Mouse (Mus musculus): Measurements from ENCODE around the gene Oscp1. TPM values are rescaled to one million over a fixed set of nuclear protein-coding genes. Genes with fewer than 3 reads are reported as not detected.

Oscp1 gene
- 0.92 TPM in 1 of 2 replicates, not detected in the other for polyA plus RNA-seq (2012; ENCODE audit: low replicate concordance)

DNA sequence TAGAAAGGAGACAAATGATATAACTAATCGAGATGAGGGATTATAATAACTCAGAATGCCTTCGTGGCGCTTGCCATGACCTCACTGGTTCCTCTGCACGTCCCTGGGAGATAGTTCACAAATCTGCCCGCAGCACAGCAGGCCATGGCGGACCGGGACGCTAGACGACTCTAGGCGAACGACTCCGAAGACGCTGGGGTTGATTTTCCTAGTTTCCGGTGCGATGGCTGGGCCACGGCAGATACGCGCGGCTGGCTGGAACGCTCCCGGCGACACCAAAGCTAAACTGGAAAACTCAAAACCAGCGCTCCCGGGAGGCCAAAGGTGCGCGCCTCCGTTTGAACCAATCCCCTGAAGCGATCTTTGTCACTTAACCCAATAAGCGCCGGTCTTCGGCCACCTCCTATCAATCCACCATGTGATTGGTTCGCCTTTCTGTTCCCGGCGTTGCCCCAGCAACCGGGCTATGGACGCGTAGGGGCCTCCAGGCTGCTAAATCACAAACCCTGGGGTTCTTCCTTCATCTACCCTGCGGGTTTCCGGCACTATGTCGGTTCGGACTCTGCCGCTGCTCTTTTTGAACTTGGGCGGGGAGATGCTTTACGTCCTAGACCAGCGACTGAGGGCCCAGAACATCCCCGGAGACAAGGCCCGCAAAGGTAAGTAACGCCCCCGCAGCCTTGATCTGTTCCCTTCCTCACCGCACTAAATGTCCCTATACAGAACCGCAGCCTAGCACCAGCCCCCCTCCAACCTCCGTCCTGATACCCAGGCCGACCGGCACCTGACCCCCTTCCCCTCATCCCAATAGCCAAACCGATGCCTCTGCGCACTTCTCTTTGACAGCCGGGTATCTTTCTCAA lies at the start of gene Oscp1:
Gene Oscp1, plus strand, starts transcription at position 432 of the 863 bp plus-strand sequence.

DNA sequence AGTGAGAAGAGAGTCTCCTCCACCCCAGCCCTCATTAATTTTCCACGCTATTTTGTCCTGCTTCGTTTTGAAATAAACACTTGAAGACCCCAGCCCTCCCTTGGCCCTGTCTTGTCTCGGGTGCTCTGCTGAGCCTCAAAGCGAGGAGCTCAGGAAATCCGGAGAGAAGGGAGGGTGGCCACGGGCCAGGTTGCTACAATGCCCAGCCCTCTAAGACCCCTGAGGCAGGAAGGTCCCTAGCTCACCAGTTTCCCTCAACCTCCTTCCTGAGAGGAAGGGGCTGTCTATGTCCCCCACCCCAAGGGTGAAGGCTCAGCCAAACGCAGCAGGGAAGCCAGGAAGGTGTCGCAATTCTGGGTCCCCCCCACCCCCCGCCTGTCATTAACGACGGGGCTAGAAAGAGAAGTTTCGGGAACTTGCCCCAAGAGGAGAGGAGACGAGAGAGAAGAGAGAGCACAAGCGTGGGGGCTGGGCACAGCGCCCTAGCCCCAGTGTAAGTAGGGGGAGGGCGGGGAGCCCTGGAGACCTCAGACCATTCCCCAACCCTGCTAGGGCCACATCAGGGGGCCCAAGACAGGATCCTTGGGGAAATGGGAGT lies 34.0 kb upstream of the Oscp1 start, which contains the start of gene Csf3r:
Gene Csf3r, plus strand, starts transcription at position 248 of the 598 bp plus-strand sequence.

GRCm38 (mm10) chr4:126046851-126047585 lies 11.3 kb upstream of the Oscp1 start, which contains the start of gene Mrps15:
Gene Mrps15 (plus strand): TSS chr4:126046925.

DNA sequence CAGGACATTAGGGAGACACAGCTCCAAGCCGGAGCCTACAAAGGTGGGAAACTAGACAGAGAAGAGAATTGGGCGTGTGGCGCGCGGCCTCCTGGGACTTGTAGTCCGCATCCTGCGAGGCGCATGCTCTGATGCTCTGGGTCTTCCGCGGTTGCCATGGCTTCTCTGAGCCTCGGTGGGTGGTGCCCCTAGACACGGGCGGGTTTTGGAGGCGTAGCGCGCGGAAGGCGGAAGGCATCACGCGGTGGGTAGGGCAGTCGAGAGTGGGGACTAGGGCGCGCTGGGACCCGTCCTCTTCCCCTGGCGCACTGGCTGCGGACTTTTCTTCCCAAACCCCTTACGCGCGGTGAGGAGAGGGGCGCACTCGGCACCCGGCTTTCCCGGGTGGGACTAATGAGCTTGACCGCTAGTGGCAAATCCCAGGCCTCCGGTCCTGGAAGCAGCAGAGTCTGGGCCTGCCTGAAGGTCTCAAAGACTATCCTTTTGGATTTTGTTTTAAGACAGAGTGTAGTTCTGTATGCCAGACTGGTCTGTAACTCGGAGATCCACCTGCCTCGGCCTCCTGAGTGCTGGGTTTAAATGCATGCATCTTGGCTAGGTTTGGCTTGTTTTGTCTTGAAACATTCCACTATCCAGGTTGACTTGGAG lies 38.2 kb downstream of the Oscp1 start, which contains the start of gene Lsm10:
Gene Lsm10, plus strand, starts transcription at position 160 of the 648 bp plus-strand sequence.

DNA sequence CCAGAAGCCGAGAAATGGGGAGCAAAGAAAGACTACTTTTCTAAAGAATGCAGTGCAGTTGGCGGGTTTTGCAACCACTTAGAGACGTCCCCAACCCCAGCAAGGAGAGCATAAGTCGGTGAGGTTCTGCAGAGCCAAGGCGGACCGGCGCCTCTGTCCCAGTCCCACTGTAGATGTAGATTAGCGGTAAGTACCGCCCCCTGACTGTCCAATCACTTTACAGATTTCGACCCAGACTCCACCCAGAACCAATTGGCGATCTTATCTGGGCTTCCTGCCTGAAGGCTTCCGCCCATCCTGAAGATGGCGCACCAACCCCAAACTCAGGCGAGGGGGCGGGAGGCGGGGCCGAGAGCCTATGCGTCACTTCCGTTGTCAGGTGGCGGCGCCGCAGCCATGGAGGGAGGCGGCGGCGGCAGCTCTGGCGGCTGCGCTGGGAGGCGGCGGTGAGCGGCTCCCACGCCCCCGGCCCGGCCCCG lies 45.3 kb downstream of the Oscp1 start, which contains the start of gene Stk40:
Gene Stk40, plus strand, starts transcription at position 368 of the 479 bp plus-strand sequence.

Other genes with a start within 250 kb of the Oscp1 start
- 13.5 and 60.6 TPM in 2 replicates for gene Csf3r, start 34.0 kb upstream of the Oscp1 start, polyA plus RNA-seq (2012; ENCODE audit: low replicate concordance)
- gene Mrps15, start 11.6 kb upstream of the Oscp1 start, polyA plus RNA-seq (2012; ENCODE audit: low replicate concordance) = 155 and 182 TPM in 2 replicates
- 2.6 and 8.6 TPM in 2 replicates for gene Lsm10, start 38.1 kb downstream of the Oscp1 start, polyA plus RNA-seq (2012; ENCODE audit: low replicate concordance)
- gene Stk40, start 45.4 kb downstream of the Oscp1 start, polyA plus RNA-seq (2012; ENCODE audit: low replicate concordance) = 69.8 and 110 TPM in 2 replicates
- 8.7 and 14.3 TPM in 2 replicates for gene Eva1b, start 89.2 kb downstream of the Oscp1 start, polyA plus RNA-seq (2012; ENCODE audit: low replicate concordance)
- 0.33 TPM in 1 of 2 replicates, not detected in the other for gene Sh3d21, start 104.9 kb downstream of the Oscp1 start, polyA plus RNA-seq (2012; ENCODE audit: low replicate concordance)
- gene Thrap3, start 144.2 kb downstream of the Oscp1 start, polyA plus RNA-seq (2012; ENCODE audit: low replicate concordance) = 97.4 and 151 TPM in 2 replicates
- gene Map7d1, start 197.8 kb downstream of the Oscp1 start, polyA plus RNA-seq (2012; ENCODE audit: low replicate concordance) = 78.1 and 183 TPM in 2 replicates
- 15.2 and 15.3 TPM in 2 replicates for gene Trappc3, start 203.8 kb downstream of the Oscp1 start, polyA plus RNA-seq (2012; ENCODE audit: low replicate concordance)
- 0.09 and 0.26 TPM in 2 replicates for gene Col8a2, start 228.2 kb downstream of the Oscp1 start, polyA plus RNA-seq (2012; ENCODE audit: low replicate concordance)